Mouse (Mus musculus): ENCODE results near the gene Cblb. TPM values are rescaled to one million over a fixed set of nuclear protein-coding genes. Genes with fewer than 3 reads are reported as not detected.

The Cblb gene
- polyA plus RNA-seq, 1 experiment = 26.5 TPM

DNA sequence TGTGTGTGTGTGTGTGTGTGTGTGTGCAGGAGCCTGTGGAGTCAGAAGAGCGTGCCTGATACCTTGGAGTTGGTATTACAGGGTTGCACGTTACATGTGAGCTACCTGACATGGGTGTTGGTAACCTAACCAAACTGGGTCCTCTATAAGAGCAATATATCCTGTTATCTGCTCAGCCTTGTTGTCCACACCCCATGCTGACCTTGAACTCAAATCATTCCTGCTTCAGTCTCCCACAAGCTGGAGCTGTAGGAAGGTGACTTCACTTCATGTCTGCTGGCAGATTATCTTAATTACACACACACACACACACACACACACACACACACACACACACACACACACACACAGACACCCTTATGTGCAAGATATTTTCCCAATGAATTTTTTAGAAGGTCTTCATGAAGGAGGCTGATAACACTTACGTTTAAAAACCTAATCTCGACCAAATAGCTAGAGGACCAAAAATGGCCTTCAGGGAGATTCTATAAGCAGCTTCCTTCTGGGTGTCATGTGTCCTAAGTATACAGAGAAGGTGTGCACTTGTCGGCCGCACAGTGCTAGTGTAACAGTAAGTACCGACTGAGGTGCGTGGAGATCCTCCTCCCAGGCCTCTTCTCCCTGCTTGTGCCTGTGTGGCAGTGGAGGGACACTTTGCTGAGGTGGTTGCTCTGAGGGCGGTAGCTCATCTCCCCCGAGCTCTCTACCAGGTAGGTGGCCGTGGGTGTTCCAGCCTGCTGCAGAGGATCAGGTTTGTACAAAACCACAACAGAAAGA lies 49.8 kb downstream of the Cblb start:
- H3K4me3 ChIP-seq (ENCODE audit: insufficient read depth, low read length) = no peak overlapping the region
- peaks cover 14% of the 10 kb centered on the region; the same call in 1 of the 2 replicates for H3K4me1 ChIP-seq (ENCODE audit: control insufficient read depth, insufficient read depth, low read length)
- no peak overlapping the region for H3K27ac ChIP-seq (ENCODE audit: insufficient read depth, low read length)
- no peak for TF ChIP-seq CTCF (IDR thresholded peaks at IDR 0.05; ENCODE audit: borderline replicate concordance, insufficient read depth, low read length)
- no peak for TF ChIP-seq POLR2A (IDR thresholded peaks at IDR 0.05; ENCODE audit: low read depth, low read length)

DNA sequence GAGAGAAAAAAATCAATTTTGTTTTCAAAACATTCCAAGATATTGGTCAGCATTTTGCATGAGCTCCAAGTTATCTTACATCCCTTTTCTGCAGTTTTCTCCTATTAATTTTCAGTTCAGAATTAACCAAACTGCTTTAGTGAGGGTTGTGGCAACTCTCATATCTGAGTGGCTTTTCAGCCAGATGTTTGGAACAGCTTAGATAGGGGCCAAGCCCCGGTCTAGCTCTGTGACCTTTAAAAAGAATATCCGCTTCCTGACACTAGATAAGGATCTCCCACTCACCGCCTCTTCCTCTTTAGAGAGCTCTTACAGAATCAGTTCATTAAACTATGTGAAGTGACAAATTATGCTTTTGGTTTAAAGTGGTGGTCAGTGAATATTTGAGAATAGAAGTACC lies 50.7 kb downstream of the Cblb start:
- Histone ChIP-seq H3K4me1 (ENCODE audit: control insufficient read depth, insufficient read depth, low read length) (peaks cover 14% of the 10 kb centered on the region; the same call in 1 of the 2 replicates), H3K27ac (ENCODE audit: insufficient read depth, low read length) (no peak overlapping the region), H3K4me3 (ENCODE audit: insufficient read depth, low read length) (no peak overlapping the region)
- no peak for TF ChIP-seq CTCF (IDR thresholded peaks at IDR 0.05; ENCODE audit: borderline replicate concordance, insufficient read depth, low read length)
- no peak for TF ChIP-seq POLR2A (IDR thresholded peaks at IDR 0.05; ENCODE audit: low read depth, low read length)

DNA sequence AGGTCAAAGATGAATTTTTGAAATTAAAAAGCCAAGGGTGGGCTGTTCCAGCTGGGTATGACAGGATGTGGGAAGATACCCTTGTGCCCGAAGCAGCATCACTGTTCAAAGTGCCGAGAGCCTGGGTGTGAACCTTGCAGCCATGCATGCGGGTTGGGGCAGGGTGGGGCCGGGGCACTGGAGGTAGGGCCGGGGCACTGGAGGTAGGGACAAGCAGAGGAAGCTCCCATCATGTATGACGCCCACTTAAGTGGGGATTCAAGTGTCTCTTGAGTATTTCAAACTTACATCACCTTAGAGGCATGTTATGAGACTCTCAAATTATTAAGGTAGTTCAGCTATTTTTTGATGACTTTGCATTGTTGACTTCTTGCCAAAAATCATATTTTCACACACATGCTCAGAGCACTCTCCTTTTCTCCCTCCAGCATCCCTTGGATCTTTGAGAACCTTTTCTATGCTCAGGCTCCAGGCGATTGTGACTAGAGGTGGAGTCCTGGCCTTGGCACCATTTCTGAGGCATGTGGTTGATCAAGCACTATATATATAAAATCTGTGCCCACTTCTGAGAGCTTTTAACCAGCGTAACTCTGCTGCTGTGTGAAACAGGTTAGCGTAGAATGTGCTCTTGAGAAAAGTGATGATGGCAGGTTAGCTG lies 55.9 kb downstream of the Cblb start:
- H3K4me3 ChIP-seq (ENCODE audit: insufficient read depth, low read length) = no peak overlapping the region
- TF ChIP-seq CTCF (IDR thresholded peaks at IDR 0.05; ENCODE audit: borderline replicate concordance, insufficient read depth, low read length) = no peak
- no peak for TF ChIP-seq POLR2A (IDR thresholded peaks at IDR 0.05; ENCODE audit: low read depth, low read length)
- no peak overlapping the region for H3K27ac ChIP-seq (ENCODE audit: insufficient read depth, low read length)
- peaks cover 10% of the 10 kb centered on the region; the same call in 1 of the 2 replicates for H3K4me1 ChIP-seq (ENCODE audit: control insufficient read depth, insufficient read depth, low read length)

GRCm38 (mm10) chr16:52089354-52089753 lies 58.3 kb downstream of the Cblb start:
- TF ChIP-seq CTCF (IDR thresholded peaks at IDR 0.05; ENCODE audit: borderline replicate concordance, insufficient read depth, low read length) (no peak), POLR2A (IDR thresholded peaks at IDR 0.05; ENCODE audit: low read depth, low read length) (no peak)
- H3K4me1 ChIP-seq (ENCODE audit: control insufficient read depth, insufficient read depth, low read length) = peaks cover 17% of the 10 kb centered on the region
- no peak overlapping the region for H3K27ac ChIP-seq (ENCODE audit: insufficient read depth, low read length)
- no peak overlapping the region for H3K4me3 ChIP-seq (ENCODE audit: insufficient read depth, low read length)

- H3K4me1 ChIP-seq (ENCODE audit: control insufficient read depth, insufficient read depth, low read length) = peaks cover 22% of the 10 kb centered on the region
- TF ChIP-seq CTCF (IDR thresholded peaks at IDR 0.05; ENCODE audit: borderline replicate concordance, insufficient read depth, low read length) (no peak), POLR2A (IDR thresholded peaks at IDR 0.05; ENCODE audit: low read depth, low read length) (no peak)
- no peak overlapping the region for H3K27ac ChIP-seq (ENCODE audit: insufficient read depth, low read length)
- no peak overlapping the region for H3K4me3 ChIP-seq (ENCODE audit: insufficient read depth, low read length)
Measured at GRCm38 (mm10) chr16:52090899-52091298, 59.9 kb downstream of the Cblb start.

GRCm38 (mm10) chr16:52093325-52094253 lies 62.6 kb downstream of the Cblb start:
- H3K27ac ChIP-seq (ENCODE audit: insufficient read depth, low read length) = peak overlapping the region; percentile 41
- no peak overlapping the region for H3K4me3 ChIP-seq (ENCODE audit: insufficient read depth, low read length)
- TF ChIP-seq POLR2A (IDR thresholded peaks at IDR 0.05; ENCODE audit: low read depth, low read length) = no peak
- TF ChIP-seq CTCF (IDR thresholded peaks at IDR 0.05; ENCODE audit: borderline replicate concordance, insufficient read depth, low read length) = no peak

DNA sequence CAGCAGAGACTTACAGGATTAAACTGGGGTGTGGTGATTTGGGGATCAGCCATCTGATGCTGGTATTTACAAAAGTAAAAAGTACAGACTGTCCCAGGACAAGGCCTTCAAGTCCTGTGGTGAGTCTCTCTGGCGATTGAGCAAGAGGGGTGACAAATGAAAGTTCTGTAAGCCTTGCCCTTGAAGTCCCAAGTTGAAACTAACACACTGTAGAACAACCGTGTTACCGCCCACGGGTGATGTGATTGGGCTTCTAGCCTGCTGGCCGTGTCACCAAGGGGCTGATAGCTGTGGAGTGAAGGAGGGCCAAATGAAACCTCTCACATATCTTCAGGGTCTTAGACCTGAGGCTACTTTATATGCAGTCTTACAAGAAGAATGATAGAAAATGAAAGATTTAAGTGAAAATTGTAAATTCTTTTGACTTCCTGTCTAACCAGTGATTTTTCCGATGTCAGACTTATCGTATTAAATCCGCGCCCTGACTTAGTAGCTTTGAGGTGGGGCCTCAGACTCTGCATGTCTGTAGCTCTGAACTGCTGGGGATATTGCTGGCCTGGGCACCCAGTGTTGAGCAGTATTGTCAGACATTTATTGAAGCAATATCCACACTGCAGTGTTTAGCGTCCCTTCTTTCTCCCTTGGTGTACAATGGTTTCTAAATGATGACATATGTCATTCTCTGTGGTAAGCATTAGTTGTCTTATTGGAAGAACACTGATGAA lies 63.9 kb downstream of the Cblb start:
- Histone ChIP-seq H3K4me3 (ENCODE audit: insufficient read depth, low read length) (no peak overlapping the region), H3K27ac (ENCODE audit: insufficient read depth, low read length) (peak overlapping the region; percentile 41), H3K4me1 (ENCODE audit: control insufficient read depth, insufficient read depth, low read length) (peaks cover 19% of the 10 kb centered on the region)
- no peak for TF ChIP-seq POLR2A (IDR thresholded peaks at IDR 0.05; ENCODE audit: low read depth, low read length)
- no peak for TF ChIP-seq CTCF (IDR thresholded peaks at IDR 0.05; ENCODE audit: borderline replicate concordance, insufficient read depth, low read length)

More at GRCm38 (mm10) chr16:52093325-52094253, 62.6 kb downstream of the Cblb start:
- H3K4me1 ChIP-seq (ENCODE audit: control insufficient read depth, insufficient read depth, low read length) = peaks cover 19% of the 10 kb centered on the region

DNA sequence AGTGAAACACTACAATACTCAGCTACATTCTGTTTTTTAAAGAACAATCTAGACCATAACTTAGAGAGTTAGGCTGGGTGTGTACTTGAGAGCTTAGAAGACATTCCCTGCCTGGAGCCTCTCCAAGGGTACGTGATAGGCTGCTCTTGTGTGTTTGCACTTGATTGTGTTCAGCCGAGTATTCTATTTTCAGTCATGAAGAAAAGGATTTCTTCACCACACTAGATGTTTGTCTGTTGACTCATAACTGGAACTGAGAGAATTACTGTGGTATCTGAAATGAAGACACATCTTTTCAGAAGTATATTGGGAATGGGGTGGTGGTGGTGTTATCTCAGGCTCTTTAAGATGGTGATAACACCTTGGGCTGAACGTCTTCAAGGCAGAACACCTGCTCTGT lies 64.6 kb downstream of the Cblb start:
- Histone ChIP-seq H3K27ac (ENCODE audit: insufficient read depth, low read length) (peak overlapping the region; percentile 41), H3K4me3 (ENCODE audit: insufficient read depth, low read length) (no peak overlapping the region), H3K4me1 (ENCODE audit: control insufficient read depth, insufficient read depth, low read length) (peaks cover 19% of the 10 kb centered on the region)
- TF ChIP-seq POLR2A (IDR thresholded peaks at IDR 0.05; ENCODE audit: low read depth, low read length) (no peak), CTCF (IDR thresholded peaks at IDR 0.05; ENCODE audit: borderline replicate concordance, insufficient read depth, low read length) (no peak)

GRCm38 (mm10) chr16:52100466-52100865 lies 69.4 kb downstream of the Cblb start:
- H3K4me1 ChIP-seq (ENCODE audit: control insufficient read depth, insufficient read depth, low read length) = peaks cover 2% of the 10 kb centered on the region
- no peak for TF ChIP-seq POLR2A (IDR thresholded peaks at IDR 0.05; ENCODE audit: low read depth, low read length)
- no peak for TF ChIP-seq CTCF (IDR thresholded peaks at IDR 0.05; ENCODE audit: borderline replicate concordance, insufficient read depth, low read length)
- H3K27ac ChIP-seq (ENCODE audit: insufficient read depth, low read length) = no peak overlapping the region
- no peak overlapping the region for H3K4me3 ChIP-seq (ENCODE audit: insufficient read depth, low read length)
